Mouse (Mus musculus) kidney, postnatal 14 days (tissue): Measurements from ENCODE around the gene Nckipsd.
A peak's percentile ranks its signal among the peaks of the same experiment; 100 is the strongest.

Experiments
- DNase-seq: peaks from one replicate; pipeline ENCODE4 v3.0.0; 2022; ENCODE audit warnings: mixed read lengths

Nckipsd gene

GRCm38 (mm10) chr9:108805768-108806167, 2.4 kb upstream of the Nckipsd start:
- no peak for DNase-seq

GRCm38 (mm10) chr9:108806379-108806778, 1.8 kb upstream of the Nckipsd start:
- no peak for DNase-seq

GRCm38 (mm10) chr9:108806831-108807230, 1.3 kb upstream of the Nckipsd start:
- DNase-seq = no peak

GRCm38 (mm10) chr9:108807674-108808073, 494 bp upstream of the Nckipsd start:
- DNase-seq = no peak

- peak; percentile 65 for DNase-seq
Measured at GRCm38 (mm10) chr9:108809188-108809587, 1.0 kb downstream of the Nckipsd start.

GRCm38 (mm10) chr9:108809723-108810122, 1.6 kb downstream of the Nckipsd start:
- no peak for DNase-seq

GRCm38 (mm10) chr9:108810516-108810915, 2.3 kb downstream of the Nckipsd start:
- DNase-seq = no peak

GRCm38 (mm10) chr9:108815557-108815956, 7.4 kb downstream of the Nckipsd start:
- no peak for DNase-seq

GRCm38 (mm10) chr9:108819495-108819894, 11.3 kb downstream of the Nckipsd start:
- peak; percentile 64 for DNase-seq

- no peak for DNase-seq
Measured at GRCm38 (mm10) chr9:108820077-108820476, 11.9 kb downstream of the Nckipsd start.

GRCm38 (mm10) chr9:108824144-108824685, 16.0 kb downstream of the Nckipsd start:
- no peak for DNase-seq

- DNase-seq = no peak
Measured at GRCm38 (mm10) chr9:108824755-108825413, 16.7 kb downstream of the Nckipsd start.

- DNase-seq = peak; percentile 49
Measured at GRCm38 (mm10) chr9:108825820-108826699, 17.9 kb downstream of the Nckipsd start, which contains the start of gene Celsr3. Gene Celsr3, plus strand, starts transcription at chr9:108826320.

GRCm38 (mm10) chr9:108826700-108827340, 18.7 kb downstream of the Nckipsd start:
- peak; percentile 85 for DNase-seq

GRCm38 (mm10) chr9:108827454-108827853, 19.3 kb downstream of the Nckipsd start:
- no peak for DNase-seq

- no peak for DNase-seq
Measured at GRCm38 (mm10) chr9:108827906-108828305, 19.7 kb downstream of the Nckipsd start.

GRCm38 (mm10) chr9:108831637-108832036, 23.5 kb downstream of the Nckipsd start:
- DNase-seq = no peak

- DNase-seq = peak; percentile 95
Measured at GRCm38 (mm10) chr9:108832390-108833108, 24.4 kb downstream of the Nckipsd start.

GRCm38 (mm10) chr9:108842989-108843388, 34.8 kb downstream of the Nckipsd start:
- peak; percentile 87 for DNase-seq

GRCm38 (mm10) chr9:108845390-108845789, 37.2 kb downstream of the Nckipsd start:
- no peak for DNase-seq

GRCm38 (mm10) chr9:108847374-108847773, 39.2 kb downstream of the Nckipsd start:
- DNase-seq = peak; percentile 48

GRCm38 (mm10) chr9:108848419-108848818, 40.3 kb downstream of the Nckipsd start:
- DNase-seq = no peak
